Mouse (Mus musculus): ENCODE measurements around the gene Tnnc1.

DNA sequence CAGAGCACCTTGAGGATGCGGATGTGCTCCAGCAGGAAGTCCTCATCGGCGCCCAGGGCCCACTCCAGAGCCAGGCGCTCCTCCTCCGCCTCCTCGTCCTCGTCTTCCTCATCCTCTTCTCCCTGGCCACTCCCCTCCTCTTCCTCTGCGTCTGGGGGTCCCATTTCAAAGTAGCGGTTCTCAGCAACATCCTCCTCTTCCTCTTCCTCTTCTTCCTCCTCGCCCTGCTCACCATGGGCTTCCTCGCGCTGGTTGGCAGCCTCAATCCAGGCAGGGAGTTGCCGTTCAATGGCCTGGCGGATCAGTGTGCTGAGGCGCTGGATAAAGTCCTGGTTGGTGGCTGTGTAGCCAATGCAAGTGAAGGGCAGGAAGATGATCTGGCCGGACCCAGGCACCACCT, 30.8 kb upstream of the Tnnc1 start:
- TF ChIP-seq CTCF (IDR thresholded peaks at IDR 0.05; ENCODE audit: extremely low read depth, insufficient read length, insufficient replicate concordance, low read depth, low read length) (no peak), POLR2A (IDR thresholded peaks at IDR 0.05; ENCODE audit: low read depth, low read length) (no peak)
